Mouse (Mus musculus): ENCODE results near the gene Vasp.

Vasp gene

DNA sequence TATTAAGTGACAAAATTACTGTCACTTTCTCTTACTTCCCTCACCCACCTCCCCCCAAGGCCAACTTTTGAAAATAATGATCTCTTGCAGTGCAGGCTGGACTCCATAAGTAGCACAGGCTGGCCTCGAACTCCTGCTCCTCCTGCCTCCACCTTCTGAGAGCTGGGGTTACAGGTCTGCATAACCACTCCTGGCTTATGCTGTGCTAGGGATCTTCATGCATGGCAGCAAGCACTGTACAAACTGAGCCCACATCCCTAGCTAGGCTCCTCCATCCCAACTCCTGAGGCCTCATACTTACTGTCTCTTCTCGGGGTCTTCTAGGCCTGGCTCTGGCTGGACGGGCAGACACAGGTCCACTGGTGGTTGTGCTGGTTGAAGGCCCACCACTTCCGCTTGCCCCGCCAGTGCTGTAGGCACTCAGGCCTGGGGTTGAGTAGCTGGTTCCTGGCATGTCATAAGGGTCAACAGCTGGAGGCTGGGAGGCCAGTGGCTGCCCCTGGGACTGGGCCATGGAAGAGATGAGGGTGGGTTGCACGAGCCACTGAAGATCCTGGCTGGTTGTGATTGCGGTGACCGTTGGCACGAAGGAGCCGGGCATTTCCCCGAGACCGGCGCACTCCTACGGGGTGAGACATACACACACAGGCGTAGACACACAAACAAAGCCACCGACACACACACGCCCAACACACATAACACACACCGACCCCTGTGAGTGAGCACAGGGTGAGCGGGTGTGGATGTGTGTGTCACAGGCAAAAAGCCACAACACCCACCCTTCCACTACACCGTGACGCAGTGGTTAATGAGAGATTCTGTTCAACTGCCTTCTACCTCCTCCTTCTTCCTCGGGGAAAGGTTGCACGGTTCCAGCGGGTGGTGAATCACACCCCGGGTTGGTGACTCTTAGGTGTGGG is 35.5 kb upstream of the Vasp start:
- peak; percentile 64 for DNase-seq (ENCODE audit: low read depth, low spot score)
- Histone ChIP-seq H3K27me3 (ENCODE audit: control insufficient read depth, insufficient read depth, low read length, poor library complexity, severe bottlenecking) (0 out of 2 replicates have a peak, but pooled peaks cover 2% of the 10 kb centered on the region), H3K36me3 (ENCODE audit: control insufficient read depth, insufficient read depth, low read length, poor library complexity, severe bottlenecking) (no peaks in the 10 kb centered on the region; the same call in 1 of the 2 replicates)

DNA sequence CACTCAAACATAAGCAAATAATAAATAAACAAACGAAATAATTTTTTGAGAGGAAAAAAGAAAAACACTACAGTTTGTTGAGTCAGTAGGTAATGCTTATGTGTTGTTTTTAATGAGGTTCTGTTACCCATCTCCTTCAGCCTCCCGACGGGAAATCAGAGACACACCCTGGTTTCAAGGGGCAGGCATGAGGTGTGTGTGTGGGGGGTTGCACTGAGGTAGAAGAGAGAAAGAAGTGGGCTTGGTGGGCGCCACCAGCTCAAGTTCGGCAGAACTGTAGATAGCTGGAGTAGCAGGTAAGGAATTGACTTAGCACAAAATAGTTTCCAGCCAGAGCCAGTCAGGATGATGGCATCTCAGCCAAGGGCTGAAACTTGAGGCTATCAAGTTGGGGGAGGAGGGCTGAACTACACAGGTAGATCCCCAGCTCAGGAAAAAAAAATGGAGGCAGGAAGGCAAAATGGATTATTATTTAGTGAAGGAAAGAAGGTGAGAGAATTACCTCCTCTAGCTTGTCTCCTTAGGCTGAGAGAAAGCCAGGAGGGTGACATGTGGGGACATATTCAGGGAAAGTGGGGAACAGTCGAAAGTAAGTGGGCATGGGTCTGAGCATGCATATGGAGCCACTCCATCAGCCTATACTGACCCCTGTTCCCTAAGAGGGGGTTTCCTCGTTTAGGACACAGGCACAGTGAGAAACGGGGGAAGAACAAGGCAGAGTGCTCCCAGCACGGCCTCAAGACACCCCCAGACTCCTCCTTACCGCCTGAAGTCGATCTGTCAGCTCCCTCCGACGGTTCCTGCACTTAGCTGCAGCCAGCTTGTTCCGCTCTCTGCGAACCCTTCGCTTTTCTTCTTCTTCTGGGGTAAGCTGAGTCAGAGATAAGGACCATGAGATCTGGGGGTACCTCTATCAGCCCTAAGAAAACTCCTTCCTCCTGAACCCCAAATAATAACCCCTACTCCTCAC is 34.5 kb upstream of the Vasp start:
- DNase-seq (ENCODE audit: low read depth, low spot score) = peak; percentile 53
- no peaks in the 10 kb centered on the region; the same call in 1 of the 2 replicates for H3K36me3 ChIP-seq (ENCODE audit: control insufficient read depth, insufficient read depth, low read length, poor library complexity, severe bottlenecking)
- 0 out of 2 replicates have a peak, but pooled peaks cover 2% of the 10 kb centered on the region for H3K27me3 ChIP-seq (ENCODE audit: control insufficient read depth, insufficient read depth, low read length, poor library complexity, severe bottlenecking)

DNA sequence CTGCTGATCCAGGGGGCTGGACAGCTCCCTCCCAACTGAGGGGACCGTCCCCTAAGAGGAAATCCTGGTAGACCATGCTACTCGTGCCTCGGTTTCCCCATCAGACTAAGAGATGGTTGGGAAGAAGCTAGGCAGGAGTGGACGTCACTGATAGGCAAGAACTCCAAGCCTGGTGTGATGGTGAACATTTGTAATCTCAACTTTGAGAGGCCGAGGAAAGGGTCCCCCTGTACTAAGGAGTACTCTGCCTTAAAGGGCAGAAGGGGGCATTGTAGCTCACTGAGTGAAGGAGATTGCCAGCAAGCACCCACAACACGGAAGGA is 33.8 kb upstream of the Vasp start:
- DNase-seq (ENCODE audit: low read depth, low spot score) = peak; percentile 61
- no peaks in the 10 kb centered on the region; the same call in 1 of the 2 replicates for H3K36me3 ChIP-seq (ENCODE audit: control insufficient read depth, insufficient read depth, low read length, poor library complexity, severe bottlenecking)

DNA sequence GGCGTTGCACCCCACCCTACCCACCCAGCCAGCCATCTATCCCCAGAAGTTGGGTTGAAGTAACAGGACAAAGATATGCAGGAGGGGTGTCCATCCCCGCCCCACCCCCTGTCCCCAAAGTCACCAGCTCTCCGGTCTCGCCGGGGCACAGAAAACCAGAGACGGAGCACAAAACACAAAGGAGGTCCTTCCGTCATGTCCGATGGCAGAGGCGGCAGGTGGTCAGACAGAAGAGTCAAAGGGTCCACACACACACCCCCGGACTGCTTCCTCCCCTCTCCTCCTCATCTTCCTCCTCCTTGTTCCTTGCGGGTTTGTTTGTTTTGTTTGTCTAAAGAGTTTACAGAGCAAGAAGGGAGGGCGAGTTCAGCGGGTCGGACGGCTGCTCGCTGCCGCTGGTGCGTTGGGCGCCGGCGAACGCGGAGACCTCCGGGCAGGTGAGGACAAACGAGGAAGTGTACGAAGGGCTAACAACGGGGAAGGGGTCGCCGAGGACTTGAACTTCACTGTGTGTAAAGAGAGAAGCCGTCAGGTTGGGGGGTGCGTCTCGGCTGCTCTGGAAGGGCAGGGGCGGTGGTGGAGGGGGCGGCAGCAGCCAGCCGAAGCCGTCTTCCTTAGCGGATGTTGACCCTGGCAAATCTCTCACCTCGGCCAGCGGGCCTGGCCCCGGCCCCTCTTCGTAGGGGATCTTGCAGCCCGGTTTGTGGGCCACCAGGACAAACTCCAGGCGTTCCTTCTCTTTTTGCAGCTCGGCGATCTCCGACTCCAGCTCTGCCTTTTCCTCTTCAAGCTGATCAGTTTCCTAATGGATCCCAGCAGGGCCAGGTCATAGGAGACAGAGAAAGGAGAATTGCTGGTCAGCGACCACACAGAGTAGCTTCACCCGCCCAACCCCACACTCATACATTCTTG is 33.1 kb upstream of the Vasp start:
- H3K27me3 ChIP-seq (ENCODE audit: control insufficient read depth, insufficient read depth, low read length, poor library complexity, severe bottlenecking) = 0 out of 2 replicates have a peak, but pooled peaks cover 2% of the 10 kb centered on the region
- peak; percentile 67 for DNase-seq (ENCODE audit: low read depth, low spot score)

More for the DNA sequence above, 33.8 kb upstream of the Vasp start:
- H3K27me3 ChIP-seq (ENCODE audit: control insufficient read depth, insufficient read depth, low read length, poor library complexity, severe bottlenecking) = 0 out of 2 replicates have a peak, but pooled peaks cover 2% of the 10 kb centered on the region

DNA sequence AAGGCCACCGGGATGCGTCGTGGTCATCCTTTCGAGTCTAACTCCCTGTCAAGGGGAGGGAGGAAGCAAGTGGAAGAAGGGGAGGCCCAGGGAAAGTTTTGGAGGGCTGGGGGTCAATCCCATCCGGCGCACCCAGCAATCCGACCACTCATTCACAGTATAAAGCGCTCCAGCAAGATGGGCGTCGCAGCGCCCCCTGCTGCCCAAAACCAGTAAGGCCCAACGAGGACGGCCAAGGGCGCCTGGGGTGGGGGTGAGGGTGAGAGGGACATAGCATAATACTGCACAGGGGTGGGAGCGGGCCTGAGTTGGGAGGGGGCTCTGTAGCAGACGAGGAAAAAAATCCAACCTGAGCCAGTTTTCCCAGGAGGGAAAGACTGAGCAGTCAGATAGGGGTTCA is 32.2 kb upstream of the Vasp start:
- peak; percentile 89 for DNase-seq (ENCODE audit: low read depth, low spot score)
- Histone ChIP-seq H3K27me3 (ENCODE audit: control insufficient read depth, insufficient read depth, low read length, poor library complexity, severe bottlenecking) (0 out of 2 replicates have a peak, but pooled peaks cover 2% of the 10 kb centered on the region), H3K36me3 (ENCODE audit: control insufficient read depth, insufficient read depth, low read length, poor library complexity, severe bottlenecking) (no peaks in the 10 kb centered on the region; the same call in 1 of the 2 replicates)

More for the DNA sequence above, 33.1 kb upstream of the Vasp start:
- no peaks in the 10 kb centered on the region; the same call in 1 of the 2 replicates for H3K36me3 ChIP-seq (ENCODE audit: control insufficient read depth, insufficient read depth, low read length, poor library complexity, severe bottlenecking)

DNA sequence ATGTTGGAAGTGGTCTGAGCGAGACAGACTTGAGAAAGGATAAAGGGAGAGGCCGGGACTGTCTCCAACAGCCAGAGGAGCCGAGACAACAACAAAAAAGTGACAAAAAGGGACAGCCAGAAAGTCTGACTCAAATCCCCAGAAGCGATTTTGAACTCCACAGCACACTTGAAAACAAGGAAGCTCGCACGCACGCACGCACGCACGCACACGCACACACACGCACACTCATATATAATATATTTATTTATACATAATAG is 31.4 kb upstream of the Vasp start:
- Histone ChIP-seq H3K27me3 (ENCODE audit: control insufficient read depth, insufficient read depth, low read length, poor library complexity, severe bottlenecking) (0 out of 2 replicates have a peak, but pooled peaks cover 2% of the 10 kb centered on the region), H3K36me3 (ENCODE audit: control insufficient read depth, insufficient read depth, low read length, poor library complexity, severe bottlenecking) (no peaks in the 10 kb centered on the region; the same call in 1 of the 2 replicates)
- DNase-seq (ENCODE audit: low read depth, low spot score) = peak; percentile 66

DNA sequence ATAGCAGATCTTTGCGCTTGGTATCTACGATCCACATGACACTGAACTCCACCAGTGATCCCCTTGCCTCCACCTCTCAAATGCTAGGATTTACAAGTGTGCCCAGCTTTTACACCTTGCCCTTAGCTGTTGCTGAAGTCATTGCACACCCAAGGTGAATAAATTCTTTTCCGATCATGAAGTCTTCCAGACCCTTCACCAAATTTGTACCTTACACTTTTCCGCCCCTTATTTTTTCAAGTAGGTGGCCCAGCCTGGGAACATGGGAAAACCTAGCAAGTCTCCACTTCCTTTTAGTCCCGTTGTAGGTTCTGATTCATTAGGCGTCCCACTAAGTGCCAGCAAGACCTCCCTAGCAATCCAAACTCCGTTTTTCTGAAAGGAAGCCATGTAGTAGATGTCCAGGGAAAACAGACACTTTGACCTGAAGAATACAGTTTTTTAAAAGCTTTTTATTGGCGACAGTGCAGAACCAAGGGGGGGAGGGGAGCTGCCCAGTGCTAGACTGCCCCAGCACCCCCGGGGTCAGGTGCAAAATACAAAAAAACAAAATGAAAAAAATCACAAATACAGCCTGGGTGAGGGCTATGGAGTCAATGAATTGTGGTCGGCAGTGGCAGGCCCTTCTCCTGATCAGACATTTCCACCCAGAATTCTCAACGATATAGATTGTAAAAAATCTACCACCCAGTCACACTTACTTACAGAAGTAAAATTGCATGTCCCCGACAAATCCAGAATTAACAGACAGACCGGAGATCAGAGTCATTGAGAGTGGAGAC is 30.8 kb upstream of the Vasp start:
- no peak for DNase-seq (ENCODE audit: low read depth, low spot score)

DNA sequence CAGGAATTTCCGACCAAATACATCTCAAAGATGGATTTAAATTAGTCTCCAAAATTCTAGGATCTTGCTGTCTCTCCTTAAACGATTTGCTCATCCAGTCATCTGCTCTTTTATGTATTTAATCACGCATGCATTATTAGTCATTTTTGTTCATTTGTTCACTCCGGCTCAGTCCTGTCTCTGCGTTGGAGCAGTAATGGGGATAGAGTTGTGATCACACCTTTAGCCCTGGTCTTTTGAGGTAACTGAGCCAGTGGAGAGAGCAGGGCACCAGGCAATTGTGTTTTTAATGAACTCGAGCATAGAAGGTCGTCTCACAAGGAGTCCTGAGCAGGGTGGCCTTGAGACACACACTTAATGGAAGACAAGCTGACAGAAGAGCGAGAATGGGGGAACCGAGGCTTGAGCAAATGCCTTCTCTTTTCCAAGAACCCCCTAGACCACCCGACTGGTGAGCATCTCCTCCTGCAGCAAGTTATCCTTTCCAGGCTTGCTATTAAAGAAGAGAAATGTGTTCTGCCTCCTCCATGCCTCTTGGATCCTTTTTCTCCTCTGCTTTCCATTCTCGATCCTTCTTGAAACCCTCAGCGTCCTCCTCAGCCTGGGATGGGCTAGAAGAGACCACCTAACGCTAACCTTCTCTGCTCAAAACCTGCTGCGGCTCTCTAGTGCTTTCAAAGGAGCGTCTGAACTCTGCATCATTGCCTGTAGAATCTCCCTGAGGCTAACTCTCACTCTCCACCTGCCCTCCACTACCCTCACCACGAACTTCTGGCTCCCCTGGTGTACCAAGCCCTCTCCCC is 30.0 kb upstream of the Vasp start:
- 0 out of 2 replicates have a peak, but pooled peaks cover 2% of the 10 kb centered on the region for H3K27me3 ChIP-seq (ENCODE audit: control insufficient read depth, insufficient read depth, low read length, poor library complexity, severe bottlenecking)
- peak; percentile 76 for DNase-seq (ENCODE audit: low read depth, low spot score)
- no peaks in the 10 kb centered on the region; the same call in 1 of the 2 replicates for H3K36me3 ChIP-seq (ENCODE audit: control insufficient read depth, insufficient read depth, low read length, poor library complexity, severe bottlenecking)

More for the DNA sequence above, 30.8 kb upstream of the Vasp start:
- Histone ChIP-seq H3K36me3 (ENCODE audit: control insufficient read depth, insufficient read depth, low read length, poor library complexity, severe bottlenecking) (no peaks in the 10 kb centered on the region; the same call in 1 of the 2 replicates), H3K27me3 (ENCODE audit: control insufficient read depth, insufficient read depth, low read length, poor library complexity, severe bottlenecking) (0 out of 2 replicates have a peak, but pooled peaks cover 2% of the 10 kb centered on the region)

DNA sequence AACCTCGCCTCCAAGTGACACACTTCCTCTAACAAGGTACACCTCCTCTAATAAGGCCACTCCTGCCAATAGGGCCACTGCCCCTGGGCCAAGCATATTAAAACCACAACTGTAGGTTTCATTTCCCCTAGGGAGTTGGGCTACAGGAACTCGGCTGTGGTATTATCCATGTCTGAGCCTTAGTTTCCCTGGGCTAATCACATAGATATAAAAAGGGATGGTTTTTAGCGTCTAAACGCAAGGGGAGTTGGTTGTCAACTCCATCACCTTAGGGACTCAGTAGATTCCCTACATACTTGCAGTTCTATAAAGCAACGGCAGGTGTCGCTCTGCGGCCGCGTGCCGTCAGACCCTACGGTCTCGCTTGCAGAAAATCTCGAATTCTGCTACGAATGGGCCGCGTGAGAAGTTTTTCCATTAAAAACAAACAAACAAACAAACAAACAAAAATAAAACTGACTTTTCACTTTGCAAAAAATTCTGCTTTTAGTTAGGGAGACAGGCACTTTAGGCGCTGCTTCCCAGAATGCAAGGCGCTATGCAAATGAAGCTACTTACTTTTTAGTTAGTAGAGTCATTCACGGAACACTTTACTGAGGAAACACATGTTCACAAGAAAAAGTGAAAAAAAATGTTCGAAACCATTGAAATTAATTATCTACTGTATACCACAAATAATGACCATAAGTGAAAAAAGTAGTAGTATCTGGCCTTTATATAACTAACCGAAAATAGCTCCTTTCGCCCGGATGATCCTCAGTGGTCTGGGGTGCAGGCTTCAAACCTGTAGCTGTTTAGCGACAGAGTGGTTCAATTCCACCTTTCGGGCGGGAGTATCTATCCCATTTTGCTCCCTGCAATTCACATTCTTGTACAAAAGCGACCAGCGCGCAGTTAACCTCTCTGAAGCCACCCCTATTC is 29.1 kb upstream of the Vasp start:
- 0 out of 2 replicates have a peak, but pooled peaks cover 2% of the 10 kb centered on the region for H3K27me3 ChIP-seq (ENCODE audit: control insufficient read depth, insufficient read depth, low read length, poor library complexity, severe bottlenecking)
- no peaks in the 10 kb centered on the region; the same call in 1 of the 2 replicates for H3K36me3 ChIP-seq (ENCODE audit: control insufficient read depth, insufficient read depth, low read length, poor library complexity, severe bottlenecking)
- peak; percentile 93 for DNase-seq (ENCODE audit: low read depth, low spot score)

DNA sequence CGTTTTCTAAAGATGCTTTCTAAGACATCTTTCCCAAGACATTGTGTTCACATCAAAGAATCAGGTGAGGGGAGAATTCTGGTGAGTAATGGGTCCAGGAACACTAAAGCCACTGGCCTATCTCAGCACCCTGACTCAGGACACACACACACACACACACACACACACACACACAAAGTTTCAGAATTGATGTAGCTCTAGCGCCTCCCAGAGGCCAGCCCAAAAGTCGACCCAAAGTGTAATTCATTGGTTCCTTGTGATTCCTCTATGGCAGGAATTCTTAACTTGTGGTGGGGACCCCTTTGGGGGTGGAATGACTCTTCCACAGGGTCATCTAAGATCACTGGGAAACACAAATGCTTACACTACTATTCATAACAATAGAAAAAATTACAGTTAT is 27.6 kb upstream of the Vasp start:
- DNase-seq (ENCODE audit: low read depth, low spot score) = peak; percentile 76
- H3K36me3 ChIP-seq (ENCODE audit: control insufficient read depth, insufficient read depth, low read length, poor library complexity, severe bottlenecking) = no peaks in the 10 kb centered on the region
- H3K27me3 ChIP-seq (ENCODE audit: control insufficient read depth, insufficient read depth, low read length, poor library complexity, severe bottlenecking) = no peaks in the 10 kb centered on the region

DNA sequence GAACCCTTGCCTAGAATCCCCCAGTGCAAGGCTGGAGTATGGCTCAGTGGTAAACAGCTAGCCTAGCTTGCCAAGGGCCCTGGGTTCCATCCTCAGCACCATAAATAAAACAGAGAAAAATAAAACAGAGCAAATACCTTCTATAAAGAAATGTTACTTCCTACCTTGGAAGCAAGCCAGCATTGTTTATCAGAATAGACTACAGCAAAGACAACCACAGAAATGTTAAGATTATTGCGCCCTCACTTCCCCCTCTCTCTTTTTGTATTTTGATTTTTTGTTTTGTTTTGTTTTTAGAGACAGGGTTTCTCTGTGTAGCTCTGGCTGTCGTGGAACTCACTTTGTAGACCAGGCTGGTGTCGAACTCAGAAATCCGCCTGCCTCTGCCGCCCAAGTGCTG is 26.2 kb upstream of the Vasp start:
- DNase-seq (ENCODE audit: low read depth, low spot score) = no peak
- Histone ChIP-seq H3K36me3 (ENCODE audit: control insufficient read depth, insufficient read depth, low read length, poor library complexity, severe bottlenecking) (no peaks in the 10 kb centered on the region), H3K27me3 (ENCODE audit: control insufficient read depth, insufficient read depth, low read length, poor library complexity, severe bottlenecking) (no peaks in the 10 kb centered on the region; the same call in 1 of the 2 replicates)

DNA sequence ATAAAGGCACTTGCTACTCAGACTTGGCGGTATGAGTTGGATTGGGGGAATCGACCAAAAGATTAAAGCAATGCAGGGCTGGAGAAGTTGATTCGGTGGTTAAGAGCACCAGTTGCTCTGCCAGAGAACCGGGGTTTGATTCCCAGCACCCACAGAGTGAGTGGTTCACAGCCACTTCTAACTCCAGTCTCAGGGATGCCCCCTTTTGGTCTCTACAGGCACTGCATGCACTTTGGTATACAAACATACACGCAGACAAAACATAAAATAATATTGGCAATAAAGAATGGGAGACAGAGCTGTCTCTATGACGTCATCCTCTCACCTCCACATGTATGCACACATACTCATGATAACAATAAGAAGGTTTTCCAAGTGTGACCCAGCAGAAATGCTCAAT is 25.4 kb upstream of the Vasp start:
- no peaks in the 10 kb centered on the region; the same call in 1 of the 2 replicates for H3K27me3 ChIP-seq (ENCODE audit: control insufficient read depth, insufficient read depth, low read length, poor library complexity, severe bottlenecking)
- no peaks in the 10 kb centered on the region for H3K36me3 ChIP-seq (ENCODE audit: control insufficient read depth, insufficient read depth, low read length, poor library complexity, severe bottlenecking)
- peak; percentile 41 for DNase-seq (ENCODE audit: low read depth, low spot score)
